ENCODE assay signal across 25 mouse cellular contexts in the genomic region with DNA sequence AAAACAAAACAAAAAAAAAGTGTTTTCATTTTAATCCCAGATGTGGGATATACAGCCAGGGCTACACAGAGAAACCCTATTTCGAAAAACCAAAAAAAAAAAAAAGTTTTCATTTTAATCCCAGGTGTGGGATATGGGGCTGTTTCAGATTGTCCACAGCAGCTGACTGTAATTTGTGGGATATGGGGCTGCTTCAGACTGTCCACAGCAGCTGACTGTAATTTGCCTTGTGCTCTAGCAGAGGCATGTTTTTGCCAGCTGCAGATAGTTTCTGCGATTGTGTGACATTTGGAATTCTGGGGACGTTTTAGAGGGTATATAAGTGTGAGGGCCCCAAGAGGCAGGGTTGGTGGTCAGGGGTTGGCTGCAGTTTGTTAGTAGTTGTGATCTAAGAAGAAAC. TPM values are rescaled to one million over a fixed set of nuclear protein-coding genes. Genes with fewer than 3 reads are reported as not detected.
DNase-seq lines count a peak whose midpoint lies in the region; ATAC-seq and TF ChIP-seq lines count a peak whose summit lies in the region.
"Had no signal": no experiment of that assay in that cellular context is flagged by ENCODE, and none has a peak within 500 bp of the region (broad histone marks: within the 10 kb centered on the region; RNA-seq: fewer than 3 reads in every experiment).

No protein-coding gene starts in this region.

- no peak overlapping the region for H3K4me3 ChIP-seq in embryonic facial prominence, embryonic 11.5 days (ENCODE audit: low read depth, low read length)
- H3K4me3 ChIP-seq in embryonic facial prominence, embryonic 10.5 days = no peak overlapping the region
- no peak overlapping the region for H3K4me3 ChIP-seq in limb, embryonic 10.5 days
- H3K4me3 ChIP-seq in limb, embryonic 14.5 days (replicated peaks; ENCODE audit: low read length) = no peak overlapping the region
- H3K4me3 ChIP-seq: erythroblast, embryonic 14.5 days; gastrocnemius, adult 2 months; hindbrain, embryonic 12.5 days; hindbrain, embryonic 15.5 days had no signal

- DNase-seq in embryonic facial prominence, embryonic 11.5 days (ENCODE audit: low spot score) = peak; percentile 57
- no peak for DNase-seq in embryonic facial prominence, embryonic 10.5 days (ENCODE audit: low spot score)
- DNase-seq in limb, embryonic 10.5 days (ENCODE audit: low spot score) = no peak
- DNase-seq in limb, embryonic 14.5 days (ENCODE audit: low spot score) = no peak
- no peak for DNase-seq in adrenal gland, adult 8-10 months
- DNase-seq in spleen, postnatal 14 days (ENCODE audit: low spot score in 2 of 2) = no peak
- DNase-seq: adrenal gland, postnatal 10 days; adrenal gland, postnatal 36 days; cerebellum, adult 18-20 months; cerebellum, adult 9-10 months; cerebellum, postnatal 14 days; forebrain, postnatal 0 days; gastrocnemius, adult 2 months; gastrocnemius, postnatal 14 days; heart, adult 11 months had no signal

- no peak overlapping the region for H3K27ac ChIP-seq in embryonic facial prominence, embryonic 11.5 days (replicated peaks; ENCODE audit: low read depth, low read length)
- no peak overlapping the region; the same call in 1 of the 2 replicates for H3K27ac ChIP-seq in embryonic facial prominence, embryonic 10.5 days (replicated peaks)
- H3K27ac ChIP-seq in limb, embryonic 10.5 days = 0 out of 2 replicates have a peak overlapping the region, but pooled peaks have one; percentile 37
- no peak overlapping the region for H3K27ac ChIP-seq in limb, embryonic 14.5 days (replicated peaks; ENCODE audit: low read depth, low read length)
- H3K27ac ChIP-seq: gastrocnemius, adult 2 months; hindbrain, embryonic 12.5 days; hindbrain, embryonic 15.5 days had no signal

- H3K9ac ChIP-seq in embryonic facial prominence, embryonic 11.5 days (replicated peaks; ENCODE audit: low read length) = no peak overlapping the region
- H3K9ac ChIP-seq in limb, embryonic 14.5 days (ENCODE audit: low read depth, low read length, severe bottlenecking) = no peak overlapping the region
- H3K9ac ChIP-seq: forebrain, postnatal 0 days; hindbrain, embryonic 12.5 days; hindbrain, embryonic 15.5 days had no signal

- H3K4me2 ChIP-seq in embryonic facial prominence, embryonic 11.5 days (ENCODE audit: low read depth, low read length) = no peak overlapping the region
- no peak overlapping the region for H3K4me2 ChIP-seq in limb, embryonic 14.5 days (replicated peaks; ENCODE audit: low read depth, low read length, severe bottlenecking)
- H3K4me2 ChIP-seq: heart, embryonic 11.5 days; hindbrain, embryonic 12.5 days; hindbrain, embryonic 15.5 days had no signal

- ATAC-seq in embryonic facial prominence, embryonic 11.5 days (replicated peaks; ENCODE audit: insufficient number of reproducible peaks, low FRiP score, low TSS enrichment, low read depth) = no peak
- peak; percentile 36; the same call in 1 of the 2 replicates for ATAC-seq in limb, embryonic 14.5 days (ENCODE audit: low FRiP score, low read depth)
- ATAC-seq: activated CD4-positive, CD25-positive, alpha-beta regulatory T cell, adult 4 months; forebrain, embryonic 14.5 days; forebrain, postnatal 0 days had no signal

- H3K36me3 ChIP-seq in embryonic facial prominence, embryonic 11.5 days (replicated peaks; ENCODE audit: control insufficient read depth, insufficient read depth, low read depth, low read length) = no peaks in the 10 kb centered on the region
- 0 out of 2 replicates have a peak, but pooled peaks cover 4% of the 10 kb centered on the region for H3K36me3 ChIP-seq in embryonic facial prominence, embryonic 10.5 days (replicated peaks)
- H3K36me3 ChIP-seq in limb, embryonic 10.5 days = peaks cover 8% of the 10 kb centered on the region
- H3K36me3 ChIP-seq in limb, embryonic 14.5 days (ENCODE audit: control insufficient read depth, insufficient read depth, low read length) = no peaks in the 10 kb centered on the region
- H3K36me3 ChIP-seq: hindbrain, embryonic 12.5 days; hindbrain, embryonic 15.5 days had no signal

- 58% methylated on average over 3 of the region's 3 CpGs for WGBS in embryonic facial prominence, embryonic 11.5 days
- 68% methylated on average over 3 of the region's 3 CpGs for WGBS in embryonic facial prominence, embryonic 10.5 days
- 80% methylated on average over 3 of the region's 3 CpGs for WGBS in limb, embryonic 10.5 days
- WGBS in limb, embryonic 14.5 days = 50% methylated on average over 3 of the region's 3 CpGs

- H3K4me1 ChIP-seq in embryonic facial prominence, embryonic 11.5 days (ENCODE audit: control insufficient read depth, insufficient read depth, low read length) = no peaks in the 10 kb centered on the region
- peaks cover 23% of the 10 kb centered on the region for H3K4me1 ChIP-seq in embryonic facial prominence, embryonic 10.5 days
- H3K4me1 ChIP-seq in limb, embryonic 10.5 days = peaks cover 36% of the 10 kb centered on the region
- peaks cover 4% of the 10 kb centered on the region; the same call in 1 of the 2 replicates for H3K4me1 ChIP-seq in limb, embryonic 14.5 days (ENCODE audit: control insufficient read depth, insufficient read depth, low read length)

- H3K27me3 ChIP-seq in embryonic facial prominence, embryonic 11.5 days (ENCODE audit: control insufficient read depth, insufficient read depth, low read length) = no peaks in the 10 kb centered on the region
- H3K27me3 ChIP-seq in embryonic facial prominence, embryonic 10.5 days (replicated peaks; ENCODE audit: low read depth, poor library complexity, severe bottlenecking) = no peaks in the 10 kb centered on the region
- H3K27me3 ChIP-seq in limb, embryonic 10.5 days (ENCODE audit: low read depth, poor library complexity, severe bottlenecking) = no peaks in the 10 kb centered on the region
- no peaks in the 10 kb centered on the region for H3K27me3 ChIP-seq in limb, embryonic 14.5 days (ENCODE audit: control insufficient read depth, insufficient read depth, low read length)
- H3K27me3 ChIP-seq: hindbrain, embryonic 12.5 days; hindbrain, embryonic 15.5 days had no signal

- no peaks in the 10 kb centered on the region for H3K9me3 ChIP-seq in embryonic facial prominence, embryonic 11.5 days (replicated peaks; ENCODE audit: control insufficient read depth, low read length)
- H3K9me3 ChIP-seq in embryonic facial prominence, embryonic 10.5 days = peaks cover 3% of the 10 kb centered on the region
- no peaks in the 10 kb centered on the region for H3K9me3 ChIP-seq in limb, embryonic 10.5 days (replicated peaks)
- no peaks in the 10 kb centered on the region for H3K9me3 ChIP-seq in limb, embryonic 14.5 days (ENCODE audit: control insufficient read depth, low read length)
- H3K9me3 ChIP-seq: hindbrain, embryonic 12.5 days; hindbrain, embryonic 15.5 days had no signal

- no peak for TF ChIP-seq POLR2A in limb, embryonic 14.5 days (IDR thresholded peaks at IDR 0.05; ENCODE audit: borderline replicate concordance, extremely low read depth, insufficient read depth, insufficient read length)

RNA-seq across cellular contexts. Expression of gene Tmem209, which starts 37.9 kb away (rescaled TPM):
- 44.1 TPM in 2 replicates for polyA plus RNA-seq in embryonic facial prominence, embryonic 11.5 days (2014; fragmentation: Nextera tagmentation; extraction: Ambion mirVana)
- 41.3 and 45.7 TPM in 2 replicates for polyA plus RNA-seq in embryonic facial prominence, embryonic 10.5 days (2016; fragmentation: Nextera tagmentation; extraction: Ambion mirVana)
- 45.7 and 51.6 TPM in 2 replicates for polyA plus RNA-seq in limb, embryonic 10.5 days (2016; fragmentation: Nextera tagmentation; extraction: Ambion mirVana)
- 47.5 and 63.2 TPM in 2 replicates for polyA plus RNA-seq in limb, embryonic 14.5 days (2012; rRNA removed)
- polyA plus RNA-seq in limb, embryonic 14.5 days (2014; fragmentation: Nextera tagmentation; extraction: Ambion mirVana) = 28.3 and 34.7 TPM in 2 replicates
- total RNA-seq in adrenal gland, adult 8-10 months (2022) = 10 to 100 TPM; 24.4 to 32.6 (median 28.6) TPM

RNA-seq across cellular contexts. Expression of gene Ssmem1, which starts 37.9 kb away (rescaled TPM):
- polyA plus RNA-seq in embryonic facial prominence, embryonic 11.5 days (2014; fragmentation: Nextera tagmentation; extraction: Ambion mirVana) = 0.15 and 0.36 TPM in 2 replicates
- polyA plus RNA-seq in embryonic facial prominence, embryonic 10.5 days (2016; fragmentation: Nextera tagmentation; extraction: Ambion mirVana) = 0.19 and 0.40 TPM in 2 replicates
- 0.38 and 0.59 TPM in 2 replicates for polyA plus RNA-seq in limb, embryonic 10.5 days (2016; fragmentation: Nextera tagmentation; extraction: Ambion mirVana)
- polyA plus RNA-seq in limb, embryonic 14.5 days (2012; rRNA removed) = 0.10 and 0.12 TPM in 2 replicates
- polyA plus RNA-seq in limb, embryonic 14.5 days (2014; fragmentation: Nextera tagmentation; extraction: Ambion mirVana) = 0.17 TPM in 1 of 2 replicates, not detected in the other
- under 1 TPM in 3 of 4 experiments, not detected in 1; 0.24 to 0.92 (median 0.35) TPM for total RNA-seq in adrenal gland, adult 8-10 months (2022)
- total RNA-seq: hematopoietic stem cell, adult 5-6 weeks had no signal
- polyA plus RNA-seq: activated CD4-positive, CD25-positive, alpha-beta regulatory T cell, adult 4 months; erythroblast, embryonic 14.5 days; forebrain, postnatal 0 days; frontal cortex, adult 2 months; heart, embryonic 14.5 days; intestine, embryonic 14.5 days had no signal
